Mouse (Mus musculus) megakaryocyte, embryonic 14.5 days (primary cell): ENCODE measurements around the gene Cd44. TPM values are rescaled to one million over a fixed set of nuclear protein-coding genes. Genes with fewer than 3 reads are reported as not detected.

ENCODE experiments used
- H3K27me3 ChIP-seq: replicated peaks from 2 replicates; pipeline ENCODE3; 2012; ENCODE audit warnings: inconsistent platforms
- H3K36me3 ChIP-seq: replicated peaks from 2 replicates; pipeline ENCODE3; 2012; ENCODE audit warnings: low read length, inconsistent platforms, mixed read lengths
- H3K4me1 ChIP-seq: 2 replicates; pipeline ENCODE4 v1.6.1; 2012; ENCODE audit warnings: inconsistent platforms
- H3K4me3 ChIP-seq: replicated peaks from 2 replicates; pipeline ENCODE3; 2012; ENCODE audit warnings: moderate library complexity, mild to moderate bottlenecking, inconsistent platforms
- H3K9me3 ChIP-seq: 2 replicates; pipeline ENCODE4 v1.6.1; 2012; ENCODE audit warnings: inconsistent platforms
- FLI1 ChIP-seq: IDR thresholded peaks from 2 replicates; pipeline ENCODE4 v1.6.1; 2012; ENCODE audit warnings: low read length, inconsistent platforms, mixed read lengths
- GATA1 ChIP-seq: IDR thresholded peaks from 3 replicates; pipeline ENCODE4 v1.6.1; 2012; ENCODE audit warnings: mixed read lengths, low read length, inconsistent platforms, borderline replicate concordance
- polyA plus RNA-seq: library from polyadenylated mRNA; stranded (reverse); fragments of >175 nt; gene quantifications from 2 replicates; pipeline ENCODE4 v1.2.3, GENCODE M21; 2012; ENCODE audit warnings: low replicate concordance; ENCODE audit not compliant: insufficient read depth

Cd44 gene
- polyA plus RNA-seq, 1 experiment = 10.6 TPM

DNA sequence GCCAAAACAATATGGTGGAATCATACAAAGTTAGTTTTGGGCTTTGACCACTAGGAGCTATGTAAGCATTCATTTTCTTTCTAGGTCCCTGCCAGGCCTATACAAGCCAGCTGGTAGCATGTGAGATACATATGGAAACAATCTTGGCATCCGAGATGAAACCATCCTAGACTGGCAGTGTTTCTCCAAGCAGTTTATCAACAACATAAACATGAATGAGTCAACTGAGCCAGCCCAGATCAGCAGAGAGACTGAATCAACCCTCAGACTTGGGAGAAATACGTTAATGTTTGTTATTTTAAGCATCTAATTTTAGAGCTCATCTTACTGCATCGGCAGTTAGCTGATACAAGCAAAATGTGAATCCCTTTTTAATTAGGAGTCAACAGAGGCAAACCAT, 93.8 kb downstream of the Cd44 start:
- peaks cover 7% of the 10 kb centered on the region for H3K4me1 ChIP-seq
- peaks cover 26% of the 10 kb centered on the region for H3K36me3 ChIP-seq
- H3K27me3 ChIP-seq = no peaks in the 10 kb centered on the region
- no peaks in the 10 kb centered on the region for H3K9me3 ChIP-seq
- H3K4me3 ChIP-seq = no peak overlapping the region
- TF ChIP-seq FLI1 (no peak), GATA1 (no peak)

DNA sequence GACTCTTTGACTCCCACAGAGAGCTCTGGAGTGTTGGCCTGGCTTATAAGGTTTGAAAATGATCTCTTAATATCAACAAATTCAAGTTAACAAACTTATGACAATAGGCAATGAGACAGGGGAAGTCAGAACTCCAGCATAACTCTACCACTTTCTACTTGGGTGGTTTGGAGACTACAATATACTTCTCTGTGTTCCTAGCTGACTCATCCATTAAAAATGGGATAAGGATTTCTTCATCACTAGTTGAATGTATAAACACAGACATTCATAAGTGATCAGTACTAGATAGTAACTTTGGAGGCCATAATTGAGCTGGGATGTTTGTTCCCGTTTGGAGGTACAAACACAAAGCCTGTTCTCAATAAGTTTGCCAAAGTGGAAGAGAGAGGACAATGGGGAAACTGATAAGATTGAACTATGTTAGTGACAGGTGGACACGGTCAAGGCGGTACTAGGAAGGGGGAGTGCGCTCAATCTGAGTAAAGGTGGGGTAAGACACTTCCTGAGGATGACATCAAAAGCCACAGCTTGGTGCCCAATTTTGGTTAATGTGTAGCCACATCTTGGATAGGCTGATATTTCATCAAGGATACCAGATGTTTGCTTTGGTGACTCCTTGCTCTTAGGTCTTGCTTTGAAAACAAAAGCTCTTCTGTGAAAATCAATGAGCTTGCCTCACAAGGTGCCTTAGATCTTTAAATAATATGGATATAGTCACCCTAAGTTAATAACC, 95.5 kb downstream of the Cd44 start:
- Histone ChIP-seq H3K9me3 (no peaks in the 10 kb centered on the region), H3K4me3 (no peak overlapping the region), H3K27me3 (peaks cover 2% of the 10 kb centered on the region), H3K4me1 (peaks cover 7% of the 10 kb centered on the region), H3K36me3 (peaks cover 9% of the 10 kb centered on the region)
- TF ChIP-seq FLI1 = no peak
- TF ChIP-seq GATA1 = no peak

DNA sequence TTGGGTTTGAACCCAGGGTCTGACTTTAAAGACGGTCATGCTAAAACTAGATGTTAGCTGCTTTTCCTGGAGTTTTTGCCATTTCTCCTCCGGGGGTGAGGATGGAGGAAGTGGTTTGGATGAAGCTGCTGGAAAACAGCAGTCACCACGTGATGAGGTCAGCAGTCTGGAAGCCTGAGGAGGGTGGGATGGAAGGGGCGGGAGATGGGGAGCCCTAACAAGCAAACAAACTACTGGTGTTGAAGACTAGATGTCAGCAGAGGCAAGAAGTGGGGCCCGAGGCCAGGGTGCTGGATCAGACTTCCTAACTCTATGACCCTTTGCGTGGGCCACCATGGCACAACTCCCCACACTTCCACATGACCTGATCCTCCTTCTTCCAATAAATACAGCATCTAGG, 96.2 kb downstream of the Cd44 start:
- Histone ChIP-seq H3K4me3 (no peak overlapping the region), H3K36me3 (peaks cover 2% of the 10 kb centered on the region), H3K27me3 (peaks cover 4% of the 10 kb centered on the region), H3K9me3 (no peaks in the 10 kb centered on the region), H3K4me1 (peaks cover 11% of the 10 kb centered on the region)
- TF ChIP-seq FLI1 = no peak
- TF ChIP-seq GATA1 = no peak

DNA sequence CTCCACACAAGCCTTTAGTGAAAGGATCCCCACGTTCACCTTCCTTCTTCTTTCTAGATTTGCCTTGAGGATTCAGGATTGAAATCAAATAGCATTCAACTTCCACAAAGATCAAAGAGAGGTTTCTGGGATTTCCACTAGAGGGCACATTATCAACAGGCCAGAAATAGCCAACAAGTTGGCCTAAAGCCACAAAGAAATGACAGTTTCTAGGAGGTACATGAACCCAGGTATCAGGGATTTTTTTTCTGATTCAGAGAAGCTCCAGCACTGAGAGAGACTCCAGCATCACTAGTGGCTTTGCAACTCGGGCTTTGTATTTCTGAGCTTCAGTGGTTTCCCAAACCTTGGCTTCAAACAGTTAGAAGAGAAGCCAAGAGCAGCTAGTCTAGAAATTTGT, 97.4 kb downstream of the Cd44 start:
- H3K4me3 ChIP-seq = no peak overlapping the region
- H3K27me3 ChIP-seq = peaks cover 6% of the 10 kb centered on the region
- no peaks in the 10 kb centered on the region for H3K36me3 ChIP-seq
- H3K4me1 ChIP-seq = peaks cover 11% of the 10 kb centered on the region
- H3K9me3 ChIP-seq = no peaks in the 10 kb centered on the region
- no peak for TF ChIP-seq GATA1
- no peak for TF ChIP-seq FLI1

DNA sequence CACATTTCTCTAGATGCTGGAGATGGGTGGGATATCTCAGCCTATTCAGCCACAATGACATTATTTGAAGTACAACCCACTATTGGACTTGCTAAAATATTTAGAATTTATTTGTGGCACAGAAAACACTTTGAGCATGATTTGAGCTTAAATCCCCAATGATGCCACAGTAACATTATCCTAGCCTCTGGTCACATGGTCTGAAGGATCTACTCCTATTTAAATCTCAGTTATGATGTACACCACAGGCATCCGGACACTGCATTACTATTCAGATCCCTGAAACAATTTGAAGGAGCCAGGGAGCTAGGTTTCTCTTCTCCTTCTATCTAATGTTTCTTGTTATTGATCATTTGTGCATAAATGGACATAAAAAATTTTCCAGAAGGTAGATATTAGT, 99.6 kb downstream of the Cd44 start:
- Histone ChIP-seq H3K4me1 (peaks cover 11% of the 10 kb centered on the region), H3K36me3 (no peaks in the 10 kb centered on the region), H3K27me3 (peaks cover 8% of the 10 kb centered on the region), H3K4me3 (no peak overlapping the region), H3K9me3 (no peaks in the 10 kb centered on the region)
- no peak for TF ChIP-seq FLI1
- TF ChIP-seq GATA1 = no peak

DNA sequence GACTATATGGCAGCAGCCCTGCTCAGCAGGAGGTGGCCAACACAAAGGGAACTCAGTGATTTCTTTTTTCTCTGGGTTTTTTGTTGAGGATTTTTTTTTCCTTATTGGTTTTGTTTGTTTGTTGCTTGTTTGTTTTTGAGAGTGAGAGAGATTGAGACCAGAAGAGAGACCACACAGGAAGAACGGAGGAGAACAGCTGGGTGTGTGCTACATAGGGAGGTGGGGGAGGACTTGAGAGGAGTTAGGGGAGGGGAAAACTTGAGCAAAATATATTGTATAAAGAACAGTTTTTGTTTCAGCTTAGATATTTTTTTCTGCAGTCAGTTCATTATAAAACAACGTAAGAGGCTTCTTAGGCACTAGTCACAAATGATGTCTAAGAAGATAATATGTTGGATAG, 103.3 kb downstream of the Cd44 start:
- Histone ChIP-seq H3K4me1 (0 out of 2 replicates have a peak, but pooled peaks cover 3% of the 10 kb centered on the region), H3K36me3 (no peaks in the 10 kb centered on the region), H3K27me3 (peaks cover 18% of the 10 kb centered on the region), H3K4me3 (no peak overlapping the region), H3K9me3 (no peaks in the 10 kb centered on the region)
- no peak for TF ChIP-seq GATA1
- TF ChIP-seq FLI1 = no peak

DNA sequence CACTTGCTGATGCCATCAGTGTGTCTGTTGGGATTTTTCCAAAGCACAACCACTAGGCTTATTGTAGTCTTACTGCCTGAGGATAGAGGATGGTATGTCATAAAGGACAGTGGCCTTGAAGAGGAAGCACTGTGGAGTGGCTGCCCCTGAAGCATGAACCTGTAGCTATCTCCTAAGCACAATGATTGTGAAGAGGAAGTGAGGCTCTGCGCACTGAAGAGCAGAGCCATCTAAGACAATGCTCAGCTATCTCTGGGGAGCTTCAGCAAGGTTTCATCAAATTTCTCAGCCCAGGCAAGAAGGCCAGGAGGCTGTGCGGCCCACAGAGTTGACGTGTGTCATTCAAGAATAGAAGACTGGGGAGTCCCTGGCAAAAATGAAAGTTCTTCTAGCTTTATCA, 106.4 kb downstream of the Cd44 start:
- Histone ChIP-seq H3K4me3 (no peak overlapping the region), H3K4me1 (no peaks in the 10 kb centered on the region), H3K9me3 (no peaks in the 10 kb centered on the region), H3K27me3 (peaks cover 19% of the 10 kb centered on the region), H3K36me3 (no peaks in the 10 kb centered on the region)
- no peak for TF ChIP-seq GATA1
- TF ChIP-seq FLI1 = no peak

DNA sequence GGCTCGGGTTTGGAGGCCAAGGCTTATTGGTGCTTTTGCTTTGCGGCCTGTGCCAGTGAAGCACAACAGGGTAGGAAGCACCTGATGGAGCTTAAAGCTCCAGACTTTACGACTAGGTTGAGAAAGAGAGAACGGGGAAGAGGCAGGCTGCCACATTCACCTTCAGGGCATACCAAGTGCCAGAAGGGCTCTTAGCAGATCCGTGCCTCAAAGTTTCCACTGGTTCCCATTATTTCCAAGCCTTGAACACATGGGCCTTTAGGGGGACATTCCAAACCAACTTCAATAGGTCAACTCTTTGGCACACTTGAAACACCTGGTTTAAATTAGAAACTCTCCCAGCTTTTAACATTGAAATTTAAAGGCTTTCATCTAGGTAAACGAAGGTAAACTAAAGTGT, 108.7 kb downstream of the Cd44 start:
- Histone ChIP-seq H3K27me3 (peaks cover 24% of the 10 kb centered on the region), H3K4me3 (no peak overlapping the region), H3K36me3 (no peaks in the 10 kb centered on the region), H3K9me3 (no peaks in the 10 kb centered on the region), H3K4me1 (no peaks in the 10 kb centered on the region)
- TF ChIP-seq GATA1 (no peak), FLI1 (no peak)

DNA sequence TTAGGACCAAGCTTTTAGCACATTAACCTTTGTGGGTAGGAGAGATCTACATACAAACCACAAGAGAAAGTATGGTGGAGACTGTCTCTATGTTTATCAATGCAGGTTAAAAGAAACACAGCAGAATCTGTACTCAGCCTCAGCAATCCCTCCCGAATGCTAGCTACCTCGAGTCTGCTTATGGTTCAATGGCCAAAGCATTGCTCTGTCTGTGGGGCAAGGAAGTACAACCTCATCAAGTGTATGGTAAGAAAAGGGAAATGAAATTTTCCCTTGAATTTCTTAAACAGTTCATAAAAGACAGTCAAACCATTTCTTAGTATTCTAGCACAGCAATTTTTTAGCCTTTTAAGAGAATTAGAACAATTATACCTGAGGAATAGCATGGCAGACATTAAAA, 109.8 kb downstream of the Cd44 start:
- Histone ChIP-seq H3K4me3 (no peak overlapping the region), H3K9me3 (no peaks in the 10 kb centered on the region), H3K27me3 (peaks cover 25% of the 10 kb centered on the region), H3K4me1 (no peaks in the 10 kb centered on the region), H3K36me3 (no peaks in the 10 kb centered on the region)
- TF ChIP-seq FLI1 (no peak), GATA1 (no peak)

DNA sequence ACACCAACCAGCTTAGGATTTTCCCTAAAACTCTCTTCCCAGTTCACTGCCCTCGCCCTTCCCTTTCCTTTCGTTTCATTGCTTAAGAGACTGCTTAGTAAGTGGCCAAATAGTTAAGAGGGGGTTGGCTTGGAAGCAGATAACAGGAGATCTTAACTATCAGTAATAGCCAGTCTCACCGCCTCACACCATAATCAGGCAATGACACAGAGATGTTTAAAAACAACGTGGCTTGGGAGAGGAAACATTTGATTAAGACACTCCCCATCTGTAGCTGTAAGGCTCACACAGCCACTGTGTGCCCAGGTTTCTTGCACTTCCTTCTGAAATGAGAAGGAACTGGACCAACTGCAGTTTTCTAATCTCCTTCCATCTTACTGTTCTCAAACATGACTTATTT, 115.8 kb downstream of the Cd44 start:
- TF ChIP-seq GATA1 (no peak), FLI1 (no peak)
- H3K4me3 ChIP-seq = no peak overlapping the region
- H3K4me1 ChIP-seq = no peaks in the 10 kb centered on the region
- peaks cover 23% of the 10 kb centered on the region for H3K27me3 ChIP-seq
- no peaks in the 10 kb centered on the region for H3K36me3 ChIP-seq
- no peaks in the 10 kb centered on the region for H3K9me3 ChIP-seq

DNA sequence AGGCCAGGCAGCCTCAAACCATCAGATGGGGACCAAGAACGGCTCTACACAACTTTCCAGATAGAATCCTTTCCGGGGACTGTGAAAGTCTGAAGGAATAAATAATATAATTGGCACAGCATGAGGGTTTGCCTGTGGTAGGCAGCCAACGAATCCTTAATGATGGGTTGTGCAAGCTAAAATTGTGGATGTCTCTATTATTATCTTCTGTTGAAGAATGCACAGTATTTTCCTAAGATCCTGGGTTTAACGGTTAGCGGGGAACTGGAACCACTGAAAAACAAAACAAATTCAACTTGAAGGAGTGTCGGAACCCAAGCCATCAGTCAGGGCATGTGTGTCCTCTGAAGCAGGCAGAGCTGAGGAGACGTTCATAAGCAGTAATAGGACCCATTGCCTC, 118.7 kb downstream of the Cd44 start:
- no peaks in the 10 kb centered on the region for H3K9me3 ChIP-seq
- H3K4me3 ChIP-seq = no peak overlapping the region
- TF ChIP-seq FLI1 = no peak
- TF ChIP-seq GATA1 = no peak

DNA sequence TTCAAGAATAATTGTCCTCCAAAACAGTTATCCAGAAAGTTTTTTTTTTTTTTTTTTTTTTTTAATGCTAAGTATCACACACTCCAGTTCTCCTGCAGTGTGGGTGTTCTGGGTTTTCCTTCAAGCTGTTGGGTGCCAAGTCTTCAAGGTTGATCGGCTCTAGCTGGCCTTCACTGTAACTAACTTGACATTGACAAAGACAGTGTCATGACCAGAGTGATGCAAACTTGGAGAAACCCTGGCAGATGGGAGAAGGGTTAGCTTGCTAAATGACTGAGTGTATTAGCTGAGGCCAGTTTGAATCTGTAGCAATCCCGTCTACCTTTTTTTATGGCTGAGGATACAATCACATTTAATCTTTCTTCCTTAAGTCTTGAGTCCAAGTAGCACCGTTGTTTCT, 123.3 kb downstream of the Cd44 start:
- H3K4me3 ChIP-seq = no peak overlapping the region
- no peaks in the 10 kb centered on the region for H3K9me3 ChIP-seq
- H3K36me3 ChIP-seq = no peaks in the 10 kb centered on the region
- peaks cover 20% of the 10 kb centered on the region for H3K27me3 ChIP-seq
- no peaks in the 10 kb centered on the region for H3K4me1 ChIP-seq
- TF ChIP-seq FLI1 (no peak), GATA1 (no peak)

More for the DNA sequence above, 118.7 kb downstream of the Cd44 start:
- Histone ChIP-seq H3K36me3 (no peaks in the 10 kb centered on the region), H3K4me1 (no peaks in the 10 kb centered on the region), H3K27me3 (peaks cover 20% of the 10 kb centered on the region)
